Mouse (Mus musculus) limb, embryonic 15.5 days (tissue): ENCODE measurements around the gene Tk1. TPM values are rescaled to one million over a fixed set of nuclear protein-coding genes. Genes with fewer than 3 reads are reported as not detected.

ENCODE experiments used
- ATAC-seq: fragments of 200-750 bp; cut with Nextera tagmentation; 2 replicates; pipeline ENCODE4 v1.8.0; 2017; ENCODE audit warnings: low read depth, moderate TSS enrichment; ENCODE audit not compliant: insufficient number of reproducible peaks, low FRiP score, low TSS enrichment
- H3K27ac ChIP-seq: fragments of 300-500 bp; sonication (generic); 2 replicates; pipeline ENCODE4 v1.5.1; 2015; ENCODE audit warnings: moderate library complexity, mild to moderate bottlenecking, inconsistent platforms
- H3K27me3 ChIP-seq: fragments of 300-500 bp; sonication (generic); 2 replicates; pipeline ENCODE4 v1.6.1; 2015; ENCODE audit warnings: inconsistent platforms
- H3K36me3 ChIP-seq: fragments of 300-500 bp; sonication (generic); 2 replicates; pipeline ENCODE4 v1.6.1; 2015; ENCODE audit warnings: inconsistent platforms
- H3K4me1 ChIP-seq: fragments of 300-500 bp; sonication (generic); 2 replicates; pipeline ENCODE4 v1.6.1; 2015; ENCODE audit warnings: inconsistent platforms
- H3K4me2 ChIP-seq: fragments of 300-500 bp; sonication (generic); 2 replicates; pipeline ENCODE4 v1.6.1; 2015; ENCODE audit warnings: mild to moderate bottlenecking, inconsistent platforms
- H3K4me3 ChIP-seq: fragments of 300-500 bp; sonication (generic); 2 replicates; pipeline ENCODE4 v1.5.1; 2015; ENCODE audit warnings: mild to moderate bottlenecking, inconsistent platforms
- H3K9ac ChIP-seq: fragments of 300-500 bp; sonication (generic); 2 replicates; pipeline ENCODE4 v1.6.1; 2015; ENCODE audit warnings: inconsistent platforms
- H3K9me3 ChIP-seq: fragments of 300-500 bp; sonication (generic); 2 replicates; pipeline ENCODE4 v1.6.1; 2016; ENCODE audit warnings: inconsistent platforms
- WGBS: fragments of 180-500 bp; shearing (Covaris S2); methylation state at CpG from one replicate; pipeline ENCODE4 v1.1.7; 2015; 5-methylcytosine and 5-hydroxymethylcytosine counted together
- polyA plus RNA-seq: library from polyadenylated mRNA; unstranded; fragments of >200 nt; fragmentation: Nextera tagmentation; extraction: Ambion mirVana; gene quantifications from 2 replicates; pipeline ENCODE4 v1.2.1, GENCODE M21; 2015

Tk1 gene
- polyA plus RNA-seq, 1 experiment from 2014 or later, result 119 TPM

- no peaks in the 10 kb centered on the region; the same call in 1 of the 2 replicates for H3K36me3 ChIP-seq
- no peak overlapping the region for H3K4me2 ChIP-seq
- H3K4me1 ChIP-seq, result peaks cover 70% of the 10 kb centered on the region
- no peaks in the 10 kb centered on the region for H3K9me3 ChIP-seq
- no peaks in the 10 kb centered on the region for H3K27me3 ChIP-seq
- no peak overlapping the region for H3K9ac ChIP-seq
- ATAC-seq, result no peak
- H3K4me3 ChIP-seq, result no peak overlapping the region
- WGBS, result 57% methylated on average over 18 of the region's 18 CpGs
- H3K27ac ChIP-seq, result peak overlapping the region; percentile 75
Measured at GRCm38 (mm10) chr11:117828149-117828887, 2.4 kb upstream of the Tk1 start.

- Histone ChIP-seq H3K4me3 (no peak overlapping the region), H3K4me2 (no peak overlapping the region), H3K27me3 (no peaks in the 10 kb centered on the region), H3K4me1 (peaks cover 77% of the 10 kb centered on the region), H3K9me3 (no peaks in the 10 kb centered on the region), H3K9ac (no peak overlapping the region), H3K27ac (0 out of 2 replicates have a peak overlapping the region, but pooled peaks have one; percentile 92), H3K36me3 (no peaks in the 10 kb centered on the region; the same call in 1 of the 2 replicates)
- ATAC-seq, result no peak
- 37% methylated on average over 3 of the region's 3 CpGs for WGBS
Measured at GRCm38 (mm10) chr11:117827386-117827785, 1.5 kb upstream of the Tk1 start.

- H3K4me1 ChIP-seq, result peaks cover 77% of the 10 kb centered on the region
- H3K36me3 ChIP-seq, result no peaks in the 10 kb centered on the region; the same call in 1 of the 2 replicates
- H3K27me3 ChIP-seq, result no peaks in the 10 kb centered on the region
- H3K4me2 ChIP-seq, result peak overlapping the region; percentile 92; the same call in 1 of the 2 replicates
- 54% methylated on average over 8 of the region's 8 CpGs for WGBS
- no peaks in the 10 kb centered on the region for H3K9me3 ChIP-seq
- no peak overlapping the region for H3K9ac ChIP-seq
- peak overlapping the region; percentile 92 for H3K27ac ChIP-seq
- ATAC-seq, result no peak
- H3K4me3 ChIP-seq, result 0 out of 2 replicates have a peak overlapping the region, but pooled peaks have one; percentile 57
Measured at GRCm38 (mm10) chr11:117826916-117827315, 1.0 kb upstream of the Tk1 start.

GRCm38 (mm10) chr11:117826164-117826563, 272 bp upstream of the Tk1 start:
- Histone ChIP-seq H3K9me3 (no peaks in the 10 kb centered on the region), H3K36me3 (peaks cover 7% of the 10 kb centered on the region), H3K27me3 (no peaks in the 10 kb centered on the region), H3K27ac (peak overlapping the region; percentile 92), H3K9ac (peak overlapping the region; percentile 44), H3K4me3 (peak overlapping the region; percentile 57), H3K4me2 (peak overlapping the region; percentile 92), H3K4me1 (peaks cover 76% of the 10 kb centered on the region)
- 4% methylated on average over 5 of the region's 5 CpGs for WGBS
- peak; percentile 16; the same call in 1 of the 2 replicates for ATAC-seq

- Histone ChIP-seq H3K4me2 (peak overlapping the region; percentile 92), H3K27me3 (no peaks in the 10 kb centered on the region), H3K9ac (peak overlapping the region; percentile 40), H3K36me3 (peaks cover 24% of the 10 kb centered on the region), H3K4me3 (peak overlapping the region; percentile 57), H3K4me1 (peaks cover 73% of the 10 kb centered on the region), H3K9me3 (no peaks in the 10 kb centered on the region), H3K27ac (peak overlapping the region; percentile 92)
- 10% methylated on average over 23 of the region's 23 CpGs for WGBS
- ATAC-seq, result no peak
Measured at GRCm38 (mm10) chr11:117824060-117824969, 1.6 kb downstream of the Tk1 start.

GRCm38 (mm10) chr11:117823411-117823810, 2.5 kb downstream of the Tk1 start:
- Histone ChIP-seq H3K27me3 (no peaks in the 10 kb centered on the region), H3K36me3 (peaks cover 33% of the 10 kb centered on the region), H3K4me3 (no peak overlapping the region)

GRCm38 (mm10) chr11:117822728-117823241, 3.1 kb downstream of the Tk1 start:
- Histone ChIP-seq H3K27me3 (no peaks in the 10 kb centered on the region), H3K36me3 (peaks cover 39% of the 10 kb centered on the region), H3K9ac (no peak overlapping the region), H3K27ac (peak overlapping the region; percentile 48), H3K4me1 (peaks cover 59% of the 10 kb centered on the region), H3K4me3 (no peak overlapping the region), H3K4me2 (no peak overlapping the region), H3K9me3 (no peaks in the 10 kb centered on the region)
- WGBS, result 50% methylated on average over 7 of the region's 7 CpGs
- no peak for ATAC-seq

More at GRCm38 (mm10) chr11:117823411-117823810, 2.5 kb downstream of the Tk1 start:
- WGBS, result 90% methylated on average over 6 of the region's 6 CpGs
- Histone ChIP-seq H3K9ac (no peak overlapping the region), H3K9me3 (no peaks in the 10 kb centered on the region), H3K4me1 (peaks cover 65% of the 10 kb centered on the region), H3K27ac (peak overlapping the region; percentile 48; the same call in 1 of the 2 replicates), H3K4me2 (no peak overlapping the region)
- ATAC-seq, result no peak

GRCm38 (mm10) chr11:117821868-117822267, 4.0 kb downstream of the Tk1 start:
- H3K9ac ChIP-seq, result no peak overlapping the region
- H3K36me3 ChIP-seq, result peaks cover 48% of the 10 kb centered on the region
- H3K4me2 ChIP-seq, result no peak overlapping the region
- no peak overlapping the region for H3K4me3 ChIP-seq
- H3K4me1 ChIP-seq, result peaks cover 50% of the 10 kb centered on the region
- no peak for ATAC-seq
- no peak overlapping the region; the same call in 1 of the 2 replicates for H3K27ac ChIP-seq
- H3K9me3 ChIP-seq, result no peaks in the 10 kb centered on the region
- H3K27me3 ChIP-seq, result no peaks in the 10 kb centered on the region
- 87% methylated on average over 9 of the region's 9 CpGs for WGBS

GRCm38 (mm10) chr11:117820173-117820572, 5.7 kb downstream of the Tk1 start:
- Histone ChIP-seq H3K27me3 (no peaks in the 10 kb centered on the region), H3K36me3 (peaks cover 63% of the 10 kb centered on the region), H3K4me1 (peaks cover 37% of the 10 kb centered on the region), H3K27ac (peak overlapping the region; percentile 5; the same call in 1 of the 2 replicates), H3K4me2 (no peak overlapping the region), H3K9ac (no peak overlapping the region), H3K4me3 (no peak overlapping the region), H3K9me3 (no peaks in the 10 kb centered on the region)
- ATAC-seq, result no peak
- WGBS, result 93% methylated on average over 7 of the region's 7 CpGs

- no peak overlapping the region for H3K4me2 ChIP-seq
- H3K27me3 ChIP-seq, result no peaks in the 10 kb centered on the region
- WGBS, result 64% methylated on average over 8 of the region's 8 CpGs
- H3K9me3 ChIP-seq, result no peaks in the 10 kb centered on the region
- peaks cover 27% of the 10 kb centered on the region for H3K4me1 ChIP-seq
- no peak for ATAC-seq
- no peak overlapping the region for H3K4me3 ChIP-seq
- peaks cover 74% of the 10 kb centered on the region for H3K36me3 ChIP-seq
- H3K27ac ChIP-seq, result no peak overlapping the region; the same call in 1 of the 2 replicates
- H3K9ac ChIP-seq, result no peak overlapping the region
Measured at GRCm38 (mm10) chr11:117819095-117819494, 6.8 kb downstream of the Tk1 start.

GRCm38 (mm10) chr11:117816389-117816996, 9.4 kb downstream of the Tk1 start:
- H3K4me1 ChIP-seq, result peaks cover 7% of the 10 kb centered on the region
- H3K36me3 ChIP-seq, result peaks cover 93% of the 10 kb centered on the region
- no peak overlapping the region for H3K9ac ChIP-seq
- no peaks in the 10 kb centered on the region for H3K9me3 ChIP-seq
- H3K27ac ChIP-seq, result no peak overlapping the region
- H3K4me3 ChIP-seq, result no peak overlapping the region
- no peak overlapping the region for H3K4me2 ChIP-seq
- H3K27me3 ChIP-seq, result no peaks in the 10 kb centered on the region
- 87% methylated on average over 12 of the region's 13 CpGs for WGBS
- ATAC-seq, result no peak
